Mouse (Mus musculus): ENCODE data around the gene Ube2h. TPM values are rescaled to one million over a fixed set of nuclear protein-coding genes. Genes with fewer than 3 reads are reported as not detected.

The Ube2h gene
- total and polyA plus RNA-seq, 3 experiments = 29.4 to 61.7 (median 61.5) TPM

DNA sequence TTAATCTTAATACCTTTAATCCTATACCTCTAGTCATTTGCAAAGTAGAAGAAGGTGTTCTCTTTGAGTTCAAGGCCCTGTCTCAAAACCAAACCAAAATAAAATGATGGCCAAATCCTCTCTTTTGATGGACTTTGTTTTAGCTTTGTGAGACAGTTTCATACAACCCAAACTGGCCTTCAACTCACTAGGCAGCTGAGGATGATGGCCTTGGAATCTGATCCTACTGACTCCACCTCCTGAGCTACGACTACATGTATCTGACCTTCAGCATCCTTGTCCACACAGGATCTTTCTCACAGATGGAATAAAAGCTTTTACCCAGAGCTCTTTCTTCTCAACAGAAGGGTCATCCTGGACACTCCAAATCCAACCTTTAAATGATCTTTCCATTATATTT is 48.5 kb downstream of the Ube2h start:
- no peak for TF ChIP-seq CTCF (IDR thresholded peaks at IDR 0.05)
- TF ChIP-seq POLR2A (IDR thresholded peaks at IDR 0.05; ENCODE audit: insufficient read depth, low read depth, low read length) = no peak
- TF ChIP-seq EP300 (IDR thresholded peaks at IDR 0.05; ENCODE audit: insufficient read depth, low read depth, low read length) = no peak
- no peak overlapping the region for H3K4me3 ChIP-seq
- peaks cover 7% of the 10 kb centered on the region for H3K4me1 ChIP-seq (ENCODE audit: control insufficient read depth, insufficient read depth, low read length)
- 74% methylated on average over 1 of the region's 1 CpGs for WGBS
- intact Hi-C loops (cut with DNase I) = no loop called here
- no peaks in the 10 kb centered on the region for H3K27me3 ChIP-seq (ENCODE audit: control insufficient read depth, insufficient read depth, low read length)
- DNase-seq = no peak
- H3K36me3 ChIP-seq (ENCODE audit: control insufficient read depth, insufficient read depth, low read length) = peaks cover 25% of the 10 kb centered on the region
- no peak overlapping the region for H3K9ac ChIP-seq (ENCODE audit: low read depth, low read length)
- peaks cover 7% of the 10 kb centered on the region; the same call in 1 of the 2 replicates for H3K79me2 ChIP-seq (replicated peaks; ENCODE audit: control insufficient read depth, insufficient read depth, low read length)
- H3K27ac ChIP-seq = no peak overlapping the region

DNA sequence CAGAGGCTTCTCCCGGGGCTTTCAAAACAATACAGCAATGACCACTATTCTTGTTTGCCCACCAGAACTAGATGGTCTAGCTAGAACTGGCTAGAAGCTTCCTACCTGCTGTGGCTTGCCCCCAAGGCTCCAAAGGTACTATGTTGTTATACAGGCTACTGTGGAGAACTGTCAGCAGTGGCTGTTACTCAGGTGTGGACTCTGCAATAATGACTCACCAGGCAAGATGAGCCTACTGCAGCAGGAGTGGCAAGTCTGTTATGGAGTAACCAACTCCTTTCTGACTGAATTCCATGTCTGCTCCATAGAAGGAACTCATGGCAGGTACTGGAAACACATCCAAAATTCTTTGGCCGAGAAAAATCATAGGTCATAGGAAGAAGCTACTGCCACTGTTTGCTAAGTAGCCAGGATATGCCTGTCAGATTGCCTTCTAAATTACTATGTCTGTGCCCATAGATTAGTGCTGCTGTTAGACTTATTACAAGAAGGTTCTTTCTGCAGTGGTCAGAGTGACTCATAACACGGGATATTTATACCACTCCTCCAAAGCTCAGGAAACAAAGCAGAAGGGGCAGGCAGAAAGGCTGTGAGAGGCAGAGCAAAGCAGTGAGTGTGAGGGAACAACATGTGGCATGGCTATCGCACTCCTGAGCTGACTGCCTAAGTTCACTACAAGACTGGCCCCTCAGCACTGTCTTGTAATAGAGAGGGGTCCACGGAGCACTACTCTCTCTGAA is 51.9 kb downstream of the Ube2h start:
- intact Hi-C loops (cut with DNase I) = no loop called here
- Histone ChIP-seq H3K4me3 (no peak overlapping the region), H3K79me2 (replicated peaks; ENCODE audit: control insufficient read depth, insufficient read depth, low read length) (0 out of 2 replicates have a peak, but pooled peaks cover 3% of the 10 kb centered on the region), H3K27ac (no peak overlapping the region; the same call in 1 of the 2 replicates), H3K4me1 (ENCODE audit: control insufficient read depth, insufficient read depth, low read length) (peaks cover 9% of the 10 kb centered on the region), H3K27me3 (ENCODE audit: control insufficient read depth, insufficient read depth, low read length) (no peaks in the 10 kb centered on the region), H3K36me3 (ENCODE audit: control insufficient read depth, insufficient read depth, low read length) (peaks cover 27% of the 10 kb centered on the region), H3K9ac (ENCODE audit: low read depth, low read length) (no peak overlapping the region)
- no peak for DNase-seq
- TF ChIP-seq POLR2A (IDR thresholded peaks at IDR 0.05; ENCODE audit: insufficient read depth, low read depth, low read length) (no peak), CTCF (IDR thresholded peaks at IDR 0.05) (no peak), EP300 (IDR thresholded peaks at IDR 0.05; ENCODE audit: insufficient read depth, low read depth, low read length) (no peak)
- 56% methylated on average over 5 of the region's 5 CpGs for WGBS

DNA sequence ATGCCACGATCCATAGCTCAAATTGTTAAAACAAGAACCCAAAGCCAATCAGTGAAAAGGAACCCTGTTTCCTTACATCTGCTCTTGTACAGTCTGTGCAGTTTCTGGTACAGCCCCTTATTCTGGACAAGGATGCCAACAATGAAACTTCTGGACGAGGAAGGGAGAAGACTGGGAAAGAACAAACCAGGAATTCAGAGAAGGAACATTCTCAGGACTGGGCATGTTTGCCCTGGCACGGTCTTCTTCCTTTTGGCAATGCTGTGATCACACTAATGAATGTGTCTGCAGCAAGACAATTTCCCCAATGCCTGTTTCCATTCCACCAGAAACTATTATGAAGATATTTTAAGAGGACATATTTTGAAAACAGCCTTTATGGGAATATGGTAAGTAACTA is 55.6 kb downstream of the Ube2h start:
- TF ChIP-seq CTCF (IDR thresholded peaks at IDR 0.05) (no peak), EP300 (IDR thresholded peaks at IDR 0.05; ENCODE audit: insufficient read depth, low read depth, low read length) (no peak), POLR2A (IDR thresholded peaks at IDR 0.05; ENCODE audit: insufficient read depth, low read depth, low read length) (no peak)
- Histone ChIP-seq H3K4me3 (no peak overlapping the region), H3K79me2 (replicated peaks; ENCODE audit: control insufficient read depth, insufficient read depth, low read length) (peaks cover 6% of the 10 kb centered on the region), H3K4me1 (ENCODE audit: control insufficient read depth, insufficient read depth, low read length) (peaks cover 14% of the 10 kb centered on the region), H3K27ac (peak overlapping the region; percentile 12; the same call in 1 of the 2 replicates), H3K36me3 (ENCODE audit: control insufficient read depth, insufficient read depth, low read length) (peaks cover 27% of the 10 kb centered on the region), H3K27me3 (ENCODE audit: control insufficient read depth, insufficient read depth, low read length) (no peaks in the 10 kb centered on the region), H3K9ac (ENCODE audit: low read depth, low read length) (no peak overlapping the region)
- no peak for DNase-seq
- intact Hi-C loops (cut with DNase I) = no loop called here
- 57% methylated on average over 3 of the region's 3 CpGs for WGBS

DNA sequence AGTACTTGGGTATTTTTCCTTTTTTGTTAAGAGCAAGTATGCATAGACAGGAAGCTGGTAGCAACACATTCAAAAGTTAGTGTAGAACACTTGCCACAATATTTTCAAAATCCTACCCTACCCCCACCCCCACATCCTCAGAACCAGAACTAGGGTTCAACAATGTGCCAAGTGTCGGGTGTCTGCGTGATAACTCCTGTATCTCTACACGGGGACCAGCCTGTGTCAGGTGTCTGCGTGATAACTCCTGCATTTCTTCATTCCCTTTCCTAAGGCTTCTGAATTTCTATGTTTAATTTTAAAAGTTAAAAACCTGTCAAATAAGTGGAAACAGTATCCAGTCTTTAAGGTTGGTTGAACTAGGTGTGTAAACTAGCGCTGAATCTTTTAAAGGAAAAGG is 58.4 kb downstream of the Ube2h start:
- Histone ChIP-seq H3K36me3 (ENCODE audit: control insufficient read depth, insufficient read depth, low read length) (peaks cover 13% of the 10 kb centered on the region), H3K9ac (ENCODE audit: low read depth, low read length) (no peak overlapping the region), H3K79me2 (replicated peaks; ENCODE audit: control insufficient read depth, insufficient read depth, low read length) (peaks cover 8% of the 10 kb centered on the region), H3K4me3 (no peak overlapping the region), H3K4me1 (ENCODE audit: control insufficient read depth, insufficient read depth, low read length) (peaks cover 12% of the 10 kb centered on the region), H3K27ac (no peak overlapping the region), H3K27me3 (ENCODE audit: control insufficient read depth, insufficient read depth, low read length) (no peaks in the 10 kb centered on the region)
- DNase-seq = no peak
- WGBS = 56% methylated on average over 5 of the region's 5 CpGs
- no peak for TF ChIP-seq POLR2A (IDR thresholded peaks at IDR 0.05; ENCODE audit: insufficient read depth, low read depth, low read length)
- intact Hi-C loops (cut with DNase I) = no loop called here

DNA sequence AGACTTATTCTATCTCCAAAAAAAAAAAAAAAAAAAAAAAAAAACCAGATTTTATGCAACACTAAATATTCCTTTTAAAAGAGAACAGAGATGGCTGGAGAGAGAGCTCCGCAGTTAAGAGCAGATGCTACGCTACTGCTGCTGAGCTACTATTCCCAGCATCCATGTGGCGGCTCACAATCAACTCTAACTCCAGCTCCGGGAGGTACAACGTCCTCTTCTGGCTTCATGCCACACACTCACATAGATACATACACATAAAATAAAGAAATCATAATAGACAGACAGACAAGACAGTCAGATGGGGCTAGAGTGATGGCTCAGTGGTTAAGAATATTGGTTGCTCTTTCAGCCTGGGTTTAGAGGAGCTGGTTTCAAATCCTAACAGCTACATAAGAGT is 58.9 kb downstream of the Ube2h start:
- Histone ChIP-seq H3K27ac (no peak overlapping the region), H3K36me3 (ENCODE audit: control insufficient read depth, insufficient read depth, low read length) (peaks cover 12% of the 10 kb centered on the region), H3K27me3 (ENCODE audit: control insufficient read depth, insufficient read depth, low read length) (no peaks in the 10 kb centered on the region), H3K79me2 (replicated peaks; ENCODE audit: control insufficient read depth, insufficient read depth, low read length) (peaks cover 8% of the 10 kb centered on the region), H3K4me3 (no peak overlapping the region), H3K9ac (ENCODE audit: low read depth, low read length) (no peak overlapping the region), H3K4me1 (ENCODE audit: control insufficient read depth, insufficient read depth, low read length) (peaks cover 12% of the 10 kb centered on the region)
- intact Hi-C loops (cut with DNase I) = no loop called here
- WGBS = 61% methylated on average over 5 of the region's 5 CpGs
- no peak for DNase-seq
- TF ChIP-seq POLR2A (IDR thresholded peaks at IDR 0.05; ENCODE audit: insufficient read depth, low read depth, low read length) (no peak), EP300 (IDR thresholded peaks at IDR 0.05; ENCODE audit: insufficient read depth, low read depth, low read length) (no peak), CTCF (IDR thresholded peaks at IDR 0.05) (no peak)

DNA sequence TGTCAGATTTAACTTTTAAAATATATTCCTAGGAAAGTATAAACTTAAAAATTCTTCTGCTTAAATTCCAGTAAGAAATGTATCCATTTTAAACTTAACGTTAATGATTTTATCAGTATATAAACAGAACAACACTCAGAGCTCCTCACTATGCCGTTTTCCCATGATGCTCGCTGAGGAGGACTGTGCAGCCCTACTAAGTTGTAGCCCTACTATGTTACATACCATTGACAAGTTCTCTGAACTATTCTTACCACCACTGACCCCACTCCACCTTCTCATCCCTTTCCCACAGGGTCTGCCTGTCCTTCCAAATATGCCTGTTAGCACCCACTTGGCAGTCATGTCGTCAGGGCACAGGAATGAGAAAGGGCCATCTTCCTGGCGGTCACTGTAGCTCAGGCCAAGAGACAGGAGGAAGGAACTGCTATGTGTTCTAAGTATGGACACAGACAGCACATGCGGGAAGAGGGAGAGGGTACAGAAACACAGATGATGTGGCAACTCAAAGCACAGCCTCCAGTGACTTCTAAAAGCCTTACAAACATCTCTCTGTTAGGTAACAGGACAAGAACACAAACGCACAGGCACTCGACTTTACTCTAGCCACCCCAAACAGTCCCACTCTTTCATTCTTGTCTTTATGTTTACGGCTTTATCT is 60.9 kb downstream of the Ube2h start:
- peaks cover 12% of the 10 kb centered on the region for H3K36me3 ChIP-seq (ENCODE audit: control insufficient read depth, insufficient read depth, low read length)
- peaks cover 6% of the 10 kb centered on the region for H3K79me2 ChIP-seq (replicated peaks; ENCODE audit: control insufficient read depth, insufficient read depth, low read length)
- no peaks in the 10 kb centered on the region for H3K27me3 ChIP-seq (ENCODE audit: control insufficient read depth, insufficient read depth, low read length)
- WGBS = 61% methylated on average over 9 of the region's 9 CpGs
- intact Hi-C loops (cut with DNase I) = no loop called here
- no peak overlapping the region for H3K27ac ChIP-seq
- H3K4me3 ChIP-seq = no peak overlapping the region
- H3K4me1 ChIP-seq (ENCODE audit: control insufficient read depth, insufficient read depth, low read length) = peaks cover 11% of the 10 kb centered on the region
- DNase-seq = no peak
- TF ChIP-seq CTCF (IDR thresholded peaks at IDR 0.05) = no peak
- no peak for TF ChIP-seq EP300 (IDR thresholded peaks at IDR 0.05; ENCODE audit: insufficient read depth, low read depth, low read length)
- no peak for TF ChIP-seq POLR2A (IDR thresholded peaks at IDR 0.05; ENCODE audit: insufficient read depth, low read depth, low read length)
- no peak overlapping the region for H3K9ac ChIP-seq (ENCODE audit: low read depth, low read length)

All from heart, adult 2 months (tissue).